Mouse (Mus musculus) lung, embryonic 15.5 days (tissue): ENCODE results near the gene Os9. TPM values are rescaled to one million over a fixed set of nuclear protein-coding genes. Genes with fewer than 3 reads are reported as not detected.
"Not testable (repeated sequence)": the region's sequence is repeated elsewhere in the genome, so short reads cannot be mapped to it uniquely, and the experiment has no call there.

Source experiments
- ATAC-seq: fragments of 200-750 bp; cut with Nextera tagmentation; 2 replicates; pipeline ENCODE4 v1.8.0; 2017; ENCODE audit warnings: moderate number of reproducible peaks, borderline replicate concordance; ENCODE audit not compliant: low FRiP score, low TSS enrichment; ENCODE audit errors: extremely low read depth
- H3K27ac ChIP-seq: fragments of 300-500 bp; sonication (generic); 2 replicates; pipeline ENCODE4 v1.5.1; 2015; ENCODE audit warnings: moderate library complexity, mild to moderate bottlenecking, inconsistent platforms
- H3K27me3 ChIP-seq: fragments of 300-500 bp; sonication (generic); 2 replicates; pipeline ENCODE4 v1.6.1; 2015; ENCODE audit warnings: inconsistent platforms
- H3K36me3 ChIP-seq: fragments of 300-500 bp; sonication (generic); 2 replicates; pipeline ENCODE4 v1.6.1; 2015; ENCODE audit warnings: inconsistent platforms
- H3K4me1 ChIP-seq: fragments of 300-500 bp; sonication (generic); 2 replicates; pipeline ENCODE4 v1.6.1; 2015; ENCODE audit warnings: inconsistent platforms
- H3K4me2 ChIP-seq: fragments of 300-500 bp; sonication (generic); 2 replicates; pipeline ENCODE4 v1.6.1; 2015; ENCODE audit warnings: inconsistent platforms, mild to moderate bottlenecking, moderate library complexity
- H3K4me3 ChIP-seq: fragments of 300-500 bp; sonication (generic); 2 replicates; pipeline ENCODE4 v1.5.1; 2015; ENCODE audit warnings: mild to moderate bottlenecking, inconsistent platforms
- H3K9ac ChIP-seq: fragments of 300-500 bp; sonication (generic); 2 replicates; pipeline ENCODE4 v1.6.1; 2015; ENCODE audit warnings: inconsistent platforms
- H3K9me3 ChIP-seq: fragments of 300-500 bp; sonication (generic); 2 replicates; pipeline ENCODE4 v1.6.1; 2016; ENCODE audit warnings: inconsistent platforms
- WGBS: fragments of 180-500 bp; shearing (Covaris S2); methylation state at CpG from one replicate; pipeline ENCODE4 v1.1.7; 2015; 5-methylcytosine and 5-hydroxymethylcytosine counted together
- polyA plus RNA-seq: library from polyadenylated mRNA; unstranded; fragments of >200 nt; fragmentation: Nextera tagmentation; extraction: Ambion mirVana; gene quantifications from 2 replicates; pipeline ENCODE4 v1.2.1, GENCODE M21; 2015

Gene Os9
- polyA plus RNA-seq, 1 experiment from 2014 or later, result 101 TPM

DNA sequence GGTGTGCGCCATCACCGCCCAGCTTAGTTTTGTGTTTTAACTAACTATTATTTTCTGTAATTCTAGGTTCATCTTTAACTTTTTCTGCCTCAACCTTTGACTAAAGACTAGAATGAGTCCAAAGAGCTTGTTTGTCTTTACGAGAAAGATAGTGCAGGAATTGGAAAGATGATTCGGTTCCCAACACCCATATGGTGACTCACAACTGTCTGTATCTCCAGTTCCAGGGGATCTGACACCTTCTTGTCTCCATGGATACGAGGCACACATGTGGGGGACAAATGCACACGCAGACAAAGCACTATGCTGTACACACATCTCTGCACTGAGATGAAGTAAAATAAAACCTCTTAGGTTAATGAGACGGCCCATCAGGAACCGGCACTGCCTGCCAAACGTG is 39.1 kb upstream of the Os9 start:
- 77% methylated on average over 9 of the region's 9 CpGs for WGBS
- peaks cover 6% of the 10 kb centered on the region for H3K4me1 ChIP-seq
- ATAC-seq, result no peak
- no peak overlapping the region for H3K27ac ChIP-seq
- peaks cover 21% of the 10 kb centered on the region for H3K27me3 ChIP-seq
- no peaks in the 10 kb centered on the region for H3K36me3 ChIP-seq
- no peaks in the 10 kb centered on the region for H3K9me3 ChIP-seq
- H3K4me3 ChIP-seq, result no peak overlapping the region
- H3K9ac ChIP-seq, result no peak overlapping the region
- H3K4me2 ChIP-seq, result no peak overlapping the region

DNA sequence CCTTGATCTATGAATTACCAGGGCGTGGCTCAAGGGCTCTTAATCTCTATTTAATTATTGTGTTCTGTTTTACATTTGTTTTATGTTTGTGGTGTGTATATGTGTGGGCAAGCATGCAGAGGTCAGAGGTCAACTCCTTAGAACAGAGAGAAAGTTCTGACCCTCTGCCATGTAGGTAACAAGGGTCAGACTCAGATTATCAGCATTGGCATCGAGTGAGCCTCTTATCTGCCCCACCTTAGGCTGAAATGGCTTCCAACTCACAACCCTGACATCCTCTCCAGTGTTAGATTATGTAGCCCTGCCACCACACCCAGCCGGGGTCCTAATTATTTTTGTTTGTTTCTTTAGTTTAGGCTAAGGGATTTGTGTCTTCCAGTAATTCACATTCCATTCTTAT is 37.5 kb upstream of the Os9 start:
- H3K27me3 ChIP-seq, result peaks cover 8% of the 10 kb centered on the region
- no peak for ATAC-seq
- WGBS, result 52% methylated on average over 3 of the region's 3 CpGs
- H3K4me2 ChIP-seq, result no peak overlapping the region
- H3K36me3 ChIP-seq, result no peaks in the 10 kb centered on the region
- no peaks in the 10 kb centered on the region for H3K4me1 ChIP-seq
- H3K9me3 ChIP-seq, result no peaks in the 10 kb centered on the region
- no peak overlapping the region for H3K27ac ChIP-seq
- H3K9ac ChIP-seq, result no peak overlapping the region
- H3K4me3 ChIP-seq, result no peak overlapping the region

DNA sequence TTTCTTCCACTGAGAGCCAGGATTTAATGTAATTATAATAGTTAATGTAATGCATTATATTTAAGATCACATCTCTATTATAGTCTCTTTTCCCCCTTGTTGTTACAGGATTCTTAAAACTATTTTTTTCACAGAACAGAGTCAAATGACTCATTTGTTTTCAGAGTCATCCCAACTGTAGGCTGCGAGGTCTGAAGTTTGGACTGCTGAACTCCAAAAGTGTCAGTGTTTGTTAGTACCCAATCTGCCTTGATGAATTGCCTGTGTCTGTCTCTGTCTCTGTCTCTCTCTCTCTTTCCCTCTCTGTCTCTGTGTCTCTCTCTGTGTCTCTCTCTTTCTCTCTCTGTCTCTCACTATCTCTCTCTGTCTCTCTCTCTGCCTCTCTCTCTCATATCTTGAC is 35.6 kb upstream of the Os9 start:
- Histone ChIP-seq H3K4me3 (no peak overlapping the region), H3K36me3 (no peaks in the 10 kb centered on the region), H3K27me3 (no peaks in the 10 kb centered on the region), H3K4me2 (no peak overlapping the region), H3K27ac (no peak overlapping the region), H3K4me1 (no peaks in the 10 kb centered on the region), H3K9me3 (no peaks in the 10 kb centered on the region), H3K9ac (no peak overlapping the region)
- WGBS, result 59% methylated on average over 1 of the region's 1 CpGs
- ATAC-seq, result no peak

DNA sequence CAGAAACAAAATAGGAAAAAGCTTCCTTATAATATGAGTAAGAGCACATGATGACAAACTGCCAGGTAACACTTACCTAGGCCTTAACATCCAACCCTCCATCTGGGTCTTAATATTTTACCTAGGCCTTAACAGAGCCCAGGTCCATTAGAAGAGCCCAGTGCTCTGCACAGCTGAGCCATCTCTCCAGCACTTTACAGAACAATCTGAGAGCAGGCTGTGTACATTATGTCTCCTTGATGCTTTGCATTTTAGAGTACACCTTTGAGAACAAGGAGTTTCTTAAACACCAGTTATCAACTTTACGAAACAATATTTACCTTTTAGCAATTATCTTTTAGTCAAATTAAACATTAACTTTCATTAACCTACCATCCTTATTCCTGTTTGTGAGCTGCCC is 35.2 kb upstream of the Os9 start:
- H3K4me3 ChIP-seq, result no peak overlapping the region
- WGBS, result 38% methylated on average over 1 of the region's 1 CpGs
- H3K9ac ChIP-seq, result no peak overlapping the region
- H3K9me3 ChIP-seq, result no peaks in the 10 kb centered on the region
- no peaks in the 10 kb centered on the region for H3K4me1 ChIP-seq
- no peak overlapping the region for H3K27ac ChIP-seq
- no peak for ATAC-seq
- H3K27me3 ChIP-seq, result no peaks in the 10 kb centered on the region
- no peaks in the 10 kb centered on the region for H3K36me3 ChIP-seq
- no peak overlapping the region for H3K4me2 ChIP-seq

DNA sequence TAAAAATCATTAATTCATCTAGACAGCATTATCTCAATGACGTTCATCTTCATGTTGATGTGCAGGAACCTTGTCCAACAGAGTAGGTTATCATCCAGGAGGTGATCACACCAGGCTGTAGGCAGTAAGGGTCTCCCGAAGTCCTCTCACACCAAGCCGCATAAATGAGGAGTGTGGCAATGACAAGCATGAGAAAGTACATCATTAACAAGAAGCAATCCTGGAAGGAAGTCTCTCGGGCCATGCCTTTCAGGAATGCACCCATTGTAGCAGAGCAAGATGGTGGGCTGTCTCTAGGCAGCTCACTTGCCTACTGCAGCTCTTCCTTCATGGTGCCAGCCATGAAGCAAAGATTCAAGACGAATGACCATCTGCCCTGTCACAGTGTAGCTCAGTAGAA is 33.7 kb upstream of the Os9 start:
- WGBS, result 83% methylated on average over 5 of the region's 5 CpGs
- H3K4me3 ChIP-seq, result no peak overlapping the region
- H3K4me1 ChIP-seq, result no peaks in the 10 kb centered on the region
- no peak overlapping the region for H3K9ac ChIP-seq
- H3K4me2 ChIP-seq, result no peak overlapping the region
- H3K36me3 ChIP-seq, result no peaks in the 10 kb centered on the region
- no peaks in the 10 kb centered on the region for H3K9me3 ChIP-seq
- H3K27ac ChIP-seq, result no peak overlapping the region
- no peak for ATAC-seq
- no peaks in the 10 kb centered on the region for H3K27me3 ChIP-seq

DNA sequence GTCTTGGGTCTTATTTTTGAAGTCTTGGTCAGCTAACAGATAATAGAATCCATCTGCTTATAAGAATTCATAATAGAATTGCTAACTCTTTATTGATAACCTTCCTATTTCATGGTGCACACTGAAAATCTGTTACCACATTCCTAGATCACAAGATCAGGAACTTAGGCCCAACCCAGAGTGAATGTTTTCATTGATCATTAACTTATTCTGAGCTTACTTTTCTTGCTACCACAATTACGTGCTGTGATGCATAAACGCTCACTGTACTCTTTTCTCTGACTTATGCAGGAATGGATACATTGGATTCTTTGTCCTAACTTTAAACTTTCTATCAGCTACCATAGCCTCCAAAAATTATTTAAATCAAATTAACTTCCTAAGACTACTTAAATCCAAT is 33.3 kb upstream of the Os9 start:
- Histone ChIP-seq H3K4me1 (no peaks in the 10 kb centered on the region), H3K9me3 (no peaks in the 10 kb centered on the region), H3K27ac (no peak overlapping the region), H3K4me2 (no peak overlapping the region), H3K4me3 (no peak overlapping the region), H3K36me3 (no peaks in the 10 kb centered on the region), H3K9ac (no peak overlapping the region), H3K27me3 (no peaks in the 10 kb centered on the region)
- no peak for ATAC-seq
- 90% methylated on average over 2 of the region's 2 CpGs for WGBS

DNA sequence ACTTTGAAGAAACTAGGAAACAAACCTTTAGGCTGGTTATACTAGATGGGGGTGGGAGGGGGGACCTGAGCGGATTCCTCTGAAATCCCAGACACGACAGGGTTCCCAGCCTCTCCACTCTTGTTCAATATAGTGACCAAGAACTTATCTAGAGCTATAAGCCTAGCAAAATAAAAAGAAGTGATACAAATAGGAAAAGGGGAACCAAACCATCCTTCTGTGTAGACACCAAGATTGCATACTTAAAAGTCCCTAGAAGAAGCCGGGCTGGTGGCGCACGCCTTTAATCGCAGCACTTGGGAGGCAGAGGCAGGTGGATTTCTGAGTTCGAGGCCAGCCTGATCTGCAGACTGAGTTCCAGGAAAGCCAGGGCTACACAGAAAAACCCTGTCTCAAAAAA is 32.4 kb upstream of the Os9 start:
- 94% methylated on average over 7 of the region's 7 CpGs for WGBS
- H3K4me3 ChIP-seq, result no peak overlapping the region
- H3K27me3 ChIP-seq, result no peaks in the 10 kb centered on the region
- H3K27ac ChIP-seq, result no peak overlapping the region
- H3K36me3 ChIP-seq, result no peaks in the 10 kb centered on the region
- no peak overlapping the region for H3K9ac ChIP-seq
- H3K4me2 ChIP-seq, result no peak overlapping the region
- ATAC-seq, result no peak
- H3K9me3 ChIP-seq, result no peaks in the 10 kb centered on the region
- H3K4me1 ChIP-seq, result no peaks in the 10 kb centered on the region

DNA sequence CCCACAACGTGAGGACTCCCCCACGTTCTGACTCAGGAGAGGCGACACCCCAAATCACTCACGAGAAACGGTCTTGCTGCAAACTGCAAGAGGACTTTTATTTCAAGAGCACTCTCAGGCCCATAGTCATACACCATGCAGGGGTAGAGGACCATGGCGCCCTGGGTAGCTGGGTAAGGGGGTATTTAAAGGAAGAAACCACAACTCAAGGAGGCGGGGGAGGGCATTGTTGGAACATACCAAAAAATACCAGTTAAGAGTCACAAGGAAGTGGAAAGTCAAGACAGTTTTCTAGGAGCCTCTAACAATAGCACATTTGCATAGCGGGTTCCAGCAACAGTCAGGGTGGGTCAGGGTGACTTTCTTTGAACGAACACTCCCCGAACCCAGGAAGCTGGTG is 31.6 kb upstream of the Os9 start:
- WGBS, result 88% methylated on average over 10 of the region's 10 CpGs
- not testable (repeated sequence) for H3K27ac ChIP-seq

DNA sequence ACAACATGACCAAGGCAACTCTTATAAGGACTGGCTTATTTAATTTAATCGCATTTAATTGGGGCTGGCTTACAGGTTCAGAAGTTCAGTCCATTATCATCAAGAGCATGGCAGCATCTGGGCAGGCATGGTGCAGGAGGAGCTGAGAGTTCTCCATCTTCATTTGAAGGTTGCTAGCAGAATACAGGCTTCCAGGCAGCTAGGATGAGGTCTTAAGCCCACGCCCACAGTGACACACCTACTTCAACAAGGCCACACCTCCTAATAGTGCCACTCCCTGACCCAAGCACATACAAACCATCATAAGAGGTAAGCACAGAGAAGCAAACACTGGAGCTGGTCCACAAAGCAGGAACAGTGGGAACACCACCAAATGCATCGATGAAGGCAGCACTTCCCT is 30.3 kb upstream of the Os9 start:
- not testable (repeated sequence) for H3K27ac ChIP-seq, H3K36me3 ChIP-seq, H3K4me1 ChIP-seq, H3K4me3 ChIP-seq, H3K9me3 ChIP-seq, H3K9ac ChIP-seq, ATAC-seq, H3K4me2 ChIP-seq, H3K27me3 ChIP-seq
- 81% methylated on average over 3 of the region's 3 CpGs for WGBS

More for the DNA sequence above, 31.6 kb upstream of the Os9 start:
- H3K4me1 ChIP-seq, H3K9me3 ChIP-seq, H3K4me2 ChIP-seq, ATAC-seq, H3K4me3 ChIP-seq, H3K9ac ChIP-seq, H3K36me3 ChIP-seq, H3K27me3 ChIP-seq: not testable (repeated sequence)

DNA sequence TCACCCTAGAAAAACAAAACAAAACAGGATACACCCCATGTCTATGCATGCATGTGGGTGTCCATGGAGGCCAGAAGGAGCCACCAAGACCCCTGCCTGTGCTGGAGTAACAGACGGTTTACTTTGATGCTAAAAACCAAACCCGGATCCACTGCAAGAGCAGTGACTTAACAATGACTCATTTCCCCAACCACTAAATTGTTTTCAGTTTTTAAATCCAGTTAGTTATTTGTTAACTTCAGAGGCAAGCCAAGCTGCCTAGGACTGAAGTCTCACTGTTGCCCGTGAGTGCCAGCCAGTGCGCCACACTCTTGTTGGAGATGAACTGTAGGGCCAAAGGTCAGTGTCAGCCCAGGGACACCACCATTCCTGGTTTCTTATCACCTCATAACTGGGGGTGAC is 29.5 kb upstream of the Os9 start:
- Histone ChIP-seq H3K4me1 (no peaks in the 10 kb centered on the region), H3K36me3 (no peaks in the 10 kb centered on the region), H3K9ac (no peak overlapping the region), H3K9me3 (no peaks in the 10 kb centered on the region), H3K27me3 (no peaks in the 10 kb centered on the region), H3K4me2 (no peak overlapping the region), H3K27ac (no peak overlapping the region), H3K4me3 (no peak overlapping the region)
- 62% methylated on average over 4 of the region's 4 CpGs for WGBS
- ATAC-seq, result no peak

DNA sequence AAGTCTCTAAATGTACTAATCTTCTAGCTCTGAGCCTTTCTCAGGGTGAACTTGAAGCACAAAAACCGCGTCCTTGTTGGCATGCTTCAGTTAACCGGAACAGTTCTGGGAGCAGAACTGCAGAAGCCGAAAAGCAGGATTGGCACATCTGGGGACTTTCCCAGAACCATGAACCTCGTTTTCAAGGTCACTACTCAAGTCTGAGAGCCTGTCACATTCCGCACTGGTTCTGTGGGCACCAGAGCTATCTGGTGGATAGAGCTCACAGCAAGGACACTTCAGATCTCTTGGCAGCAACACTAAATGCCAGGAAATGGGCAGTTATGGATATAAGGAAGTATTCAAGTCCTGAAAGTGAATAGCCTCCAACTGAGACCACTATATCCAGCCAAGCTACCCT is 26.2 kb upstream of the Os9 start:
- no peak for ATAC-seq
- Histone ChIP-seq H3K4me3 (no peak overlapping the region), H3K9me3 (no peaks in the 10 kb centered on the region), H3K27me3 (no peaks in the 10 kb centered on the region), H3K4me1 (no peaks in the 10 kb centered on the region), H3K4me2 (no peak overlapping the region), H3K9ac (no peak overlapping the region), H3K36me3 (no peaks in the 10 kb centered on the region), H3K27ac (no peak overlapping the region)
- 74% methylated on average over 6 of the region's 6 CpGs for WGBS

DNA sequence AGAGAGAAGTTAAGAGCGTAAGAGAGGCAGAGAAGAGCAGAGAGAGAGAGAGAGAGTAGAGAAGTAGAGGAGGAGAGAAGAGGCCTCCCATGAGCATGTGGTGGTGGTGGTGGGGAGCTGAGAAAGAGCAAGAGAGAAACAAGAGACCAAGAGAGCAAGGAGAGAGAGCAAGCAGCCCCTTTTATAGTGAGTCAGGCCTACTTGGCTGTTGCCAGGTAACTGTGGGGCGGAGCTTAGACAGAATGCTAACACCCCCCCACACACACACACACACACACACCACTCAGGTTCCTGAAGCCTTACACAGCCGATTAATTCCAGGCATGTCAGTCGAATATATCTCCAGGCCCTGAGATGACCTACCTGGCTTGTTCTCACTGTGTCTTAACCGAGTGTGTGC is 24.4 kb upstream of the Os9 start:
- Histone ChIP-seq H3K4me1 (no peaks in the 10 kb centered on the region), H3K4me3 (no peak overlapping the region), H3K27ac (no peak overlapping the region), H3K27me3 (no peaks in the 10 kb centered on the region), H3K36me3 (no peaks in the 10 kb centered on the region), H3K9me3 (no peaks in the 10 kb centered on the region), H3K4me2 (no peak overlapping the region), H3K9ac (no peak overlapping the region)
- WGBS, result 63% methylated on average over 5 of the region's 5 CpGs
- no peak for ATAC-seq

DNA sequence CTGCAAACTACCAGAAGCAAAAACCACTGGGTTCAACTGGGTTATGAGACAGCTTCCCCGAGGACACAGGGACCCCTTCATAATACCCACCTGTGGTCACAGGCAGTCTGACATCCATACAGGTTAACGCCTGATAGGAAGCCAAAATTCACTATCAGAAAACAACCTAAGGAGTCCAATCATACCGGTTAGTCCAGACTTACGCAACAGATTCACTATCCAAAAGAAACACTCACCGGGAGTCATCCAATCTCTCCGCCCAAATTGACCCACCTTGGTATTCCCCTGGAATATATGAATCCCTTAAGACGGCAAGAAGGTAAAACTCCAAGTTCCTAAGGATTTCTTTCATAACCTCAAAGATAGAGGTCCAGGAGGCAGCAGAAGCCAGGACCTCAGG is 23.6 kb upstream of the Os9 start:
- Histone ChIP-seq H3K9ac (no peak overlapping the region), H3K4me3 (no peak overlapping the region), H3K4me1 (no peaks in the 10 kb centered on the region), H3K27ac (no peak overlapping the region), H3K4me2 (no peak overlapping the region), H3K27me3 (no peaks in the 10 kb centered on the region), H3K9me3 (no peaks in the 10 kb centered on the region), H3K36me3 (no peaks in the 10 kb centered on the region)
- ATAC-seq, result no peak
- 76% methylated on average over 7 of the region's 7 CpGs for WGBS
